Mouse (Mus musculus) liver, postnatal 0 days (tissue): Measurements from ENCODE around the gene Zdhhc18.

Experiments
- CTCF ChIP-seq: sonication (generic); IDR thresholded peaks from 2 replicates; pipeline ENCODE4 v1.5.1; 2016; ENCODE audit warnings: antibody characterized with exemption, low read depth
- EP300 ChIP-seq: IDR thresholded peaks from 2 replicates; pipeline ENCODE4 v1.6.1; 2016; ENCODE audit warnings: antibody characterized with exemption, low read depth, mild to moderate bottlenecking

DNA sequence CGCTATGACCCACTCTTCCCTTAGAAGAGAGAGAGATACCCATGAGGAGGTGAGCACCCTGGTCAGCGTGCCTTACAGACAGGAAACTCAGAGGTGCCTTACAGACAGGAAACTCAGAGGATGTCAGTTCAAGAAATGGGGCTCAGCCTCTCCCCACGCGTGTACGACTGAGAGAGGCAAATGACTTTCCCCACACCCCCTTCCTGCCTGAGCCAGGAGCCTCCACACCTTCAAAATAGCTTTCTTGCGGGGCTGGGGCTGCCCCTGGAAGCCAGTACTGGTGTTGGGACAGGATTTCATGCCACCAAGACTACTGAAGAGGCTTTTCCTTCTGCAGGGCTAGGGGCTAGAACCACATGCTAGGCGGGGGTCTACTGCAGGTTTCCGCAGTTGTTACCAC, 29.3 kb downstream of the Zdhhc18 start:
- no peak for TF ChIP-seq CTCF
- no peak for TF ChIP-seq EP300
